Mouse (Mus musculus) MEL (cell line): ENCODE measurements at regions not wholly inside any gene's neighbourhood (a gene's known extent, or its start where the extent isn't known, plus 50 kb on each side); places are given as distances from the start of the nearest gene placed in this dataset.

Experiments used
- DNase-seq: peaks from one replicate; pipeline ENCODE4 v3.0.0; 2011; ENCODE audit warnings: low read depth, low spot score
- H3K27ac ChIP-seq: 2 replicates; pipeline ENCODE4 v1.5.1; 2012; ENCODE audit warnings: low read depth, mild to moderate bottlenecking, control low read depth, low read length, moderate library complexity; ENCODE audit not compliant: control insufficient read depth
- H3K27me3 ChIP-seq, 2 experiments: fragments of 150-350 bp in 1 of 2; sonication (generic) in 1 of 2; 2 replicates each; pipeline ENCODE4 v1.6.1; 2012; ENCODE audit warnings: low read length in 2 of 2, mild to moderate bottlenecking in 2 of 2, improper control_type of control experiment in 1 of 2, moderate library complexity in 1 of 2; ENCODE audit not compliant: insufficient read depth in 2 of 2, control insufficient read depth in 1 of 2
- H3K36me3 ChIP-seq, 2 experiments: 2 replicates each; pipeline ENCODE4 v1.6.1; 2012 to 2014; ENCODE audit warnings: low read length in 2 of 2, improper control_type of control experiment in 1 of 2, inconsistent platforms in 1 of 2, mild to moderate bottlenecking in 1 of 2; ENCODE audit not compliant: insufficient read depth in 2 of 2, control insufficient read depth in 1 of 2
- H3K4me1 ChIP-seq, 2 experiments: fragments of 150-350 bp in 1 of 2; sonication (generic) in 1 of 2; 2 replicates each; pipeline ENCODE4 v1.6.1; 2012; ENCODE audit warnings: low read length in 2 of 2, improper control_type of control experiment in 1 of 2, mild to moderate bottlenecking in 1 of 2; ENCODE audit not compliant: insufficient read depth in 2 of 2, control insufficient read depth in 1 of 2
- H3K4me3 ChIP-seq, 2 experiments: fragments of 150-350 bp in 1 of 2; sonication (generic) in 1 of 2; 2 replicates each; pipeline ENCODE4 v1.5.1; 2012; ENCODE audit warnings: low read depth in 2 of 2, low read length in 2 of 2, mild to moderate bottlenecking in 2 of 2, moderate library complexity in 2 of 2, control low read depth in 1 of 2, improper control_type of control experiment in 1 of 2; ENCODE audit not compliant: control insufficient read depth in 1 of 2, insufficient read depth in 1 of 2
- H3K79me2 ChIP-seq: 2 replicates; pipeline ENCODE4 v1.6.1; 2012; ENCODE audit warnings: mild to moderate bottlenecking, low read length, moderate library complexity; ENCODE audit not compliant: control insufficient read depth, poor library complexity, insufficient read depth
- H3K9ac ChIP-seq: 2 replicates; pipeline ENCODE4 v1.6.1; 2012; ENCODE audit warnings: low read depth, mild to moderate bottlenecking, control low read depth, low read length, moderate library complexity; ENCODE audit not compliant: control insufficient read depth, poor library complexity, severe bottlenecking
- H3K9me3 ChIP-seq: fragments of 150-350 bp; sonication (generic); replicated peaks from 2 replicates; pipeline ENCODE4 v1.6.1; 2012; ENCODE audit warnings: mild to moderate bottlenecking, low read length, improper control_type of control experiment, moderate library complexity; ENCODE audit not compliant: insufficient read depth
- CHD2 ChIP-seq: IDR thresholded peaks from 2 replicates; pipeline ENCODE4 v1.6.1; 2011; ENCODE audit warnings: low read length, improper control_type of control experiment
- CTCF ChIP-seq, 3 experiments: IDR thresholded peaks in 2 of 3; conservative IDR thresholded peaks in 1 of 3; 2 replicates each; pipeline ENCODE4 v1.5.1; 2011 to 2012; ENCODE audit warnings: low read length in 3 of 3, low read depth in 2 of 3, mild to moderate bottlenecking in 2 of 3, improper control_type of control experiment in 1 of 3, inconsistent platforms in 1 of 3, mixed read lengths in 1 of 3, moderate library complexity in 1 of 3; ENCODE audit not compliant: control insufficient read depth in 1 of 3, insufficient read depth in 1 of 3, poor library complexity in 1 of 3, severe bottlenecking in 1 of 3
- ELF1 ChIP-seq: IDR thresholded peaks from 2 replicates; pipeline ENCODE4 v1.6.1; 2014; ENCODE audit warnings: low read depth, mild to moderate bottlenecking, inconsistent platforms, low read length, improper control_type of control experiment, moderate library complexity
- EP300 ChIP-seq, 2 experiments: IDR thresholded peaks; 2 replicates each; pipeline ENCODE4 v1.6.1; 2011; ENCODE audit warnings: improper control_type of control experiment in 2 of 2, low read length in 2 of 2, low read depth in 1 of 2, mild to moderate bottlenecking in 1 of 2
- ETS1 ChIP-seq: IDR thresholded peaks from 2 replicates; pipeline ENCODE4 v1.6.1; 2012; ENCODE audit warnings: low read depth, mild to moderate bottlenecking, inconsistent platforms, low read length, improper control_type of control experiment, moderate library complexity
- GABPA ChIP-seq: IDR thresholded peaks from 2 replicates; pipeline ENCODE4 v1.6.1; 2012; ENCODE audit warnings: low read depth, mild to moderate bottlenecking, inconsistent platforms, low read length, improper control_type of control experiment, moderate library complexity
- GATA1 ChIP-seq: IDR thresholded peaks from 2 replicates; pipeline ENCODE4 v1.6.1; 2011; ENCODE audit warnings: low read depth, low read length, improper control_type of control experiment
- MAX ChIP-seq: IDR thresholded peaks from 2 replicates; pipeline ENCODE4 v1.6.1; 2011; ENCODE audit warnings: low read length, improper control_type of control experiment
- MYB ChIP-seq: IDR thresholded peaks from 2 replicates; pipeline ENCODE4 v1.6.1; 2011; ENCODE audit warnings: mild to moderate bottlenecking, low read depth, low read length, improper control_type of control experiment
- MYC ChIP-seq: IDR thresholded peaks from 2 replicates; pipeline ENCODE4 v1.6.1; 2011; ENCODE audit warnings: low read depth, mild to moderate bottlenecking, low read length, improper control_type of control experiment, moderate library complexity
- POLR2AphosphoS2 ChIP-seq: IDR thresholded peaks from 2 replicates; pipeline ENCODE4 v1.6.1; 2011; ENCODE audit warnings: low read length, improper control_type of control experiment
- POLR2AphosphoS5 ChIP-seq: IDR thresholded peaks from 2 replicates; pipeline ENCODE4 v1.6.1; 2012; ENCODE audit warnings: low read depth, borderline replicate concordance, mild to moderate bottlenecking, inconsistent platforms, low read length, moderate library complexity, mixed read lengths
- RAD21 ChIP-seq: IDR thresholded peaks from 2 replicates; pipeline ENCODE4 v1.6.1; 2011; ENCODE audit warnings: mild to moderate bottlenecking, low read depth, low read length, improper control_type of control experiment
- RCOR1 ChIP-seq: IDR thresholded peaks from 2 replicates; pipeline ENCODE4 v1.6.1; 2012; ENCODE audit warnings: low read depth, mild to moderate bottlenecking, inconsistent platforms, low read length, improper control_type of control experiment
- SMC3 ChIP-seq: IDR thresholded peaks from 2 replicates; pipeline ENCODE4 v1.6.1; 2011; ENCODE audit warnings: low read depth, low read length, improper control_type of control experiment
- TCF12 ChIP-seq: IDR thresholded peaks from 2 replicates; pipeline ENCODE4 v1.6.1; 2014; ENCODE audit warnings: low read depth, mild to moderate bottlenecking, inconsistent platforms, low read length, improper control_type of control experiment, moderate library complexity
- UBTF ChIP-seq: IDR thresholded peaks from 2 replicates; pipeline ENCODE4 v1.6.1; 2012; ENCODE audit warnings: low read depth, mild to moderate bottlenecking, inconsistent platforms, low read length, improper control_type of control experiment, moderate library complexity, borderline replicate concordance; ENCODE audit not compliant: insufficient read depth
- USF1 ChIP-seq: IDR thresholded peaks from 2 replicates; pipeline ENCODE4 v1.6.1; 2014; ENCODE audit warnings: low read depth, mild to moderate bottlenecking, inconsistent platforms, low read length, improper control_type of control experiment, moderate library complexity
- USF2 ChIP-seq, 2 experiments: IDR thresholded peaks; 2 replicates each; pipeline ENCODE4 v1.6.1; 2011 to 2012; ENCODE audit warnings: improper control_type of control experiment in 2 of 2, low read length in 2 of 2, borderline replicate concordance in 1 of 2, inconsistent platforms in 1 of 2, low read depth in 1 of 2, mild to moderate bottlenecking in 1 of 2; ENCODE audit not compliant: insufficient read depth in 1 of 2
- ZNF384 ChIP-seq: IDR thresholded peaks from 2 replicates; pipeline ENCODE4 v1.6.1; 2012; ENCODE audit warnings: low read depth, mild to moderate bottlenecking, inconsistent platforms, low read length, improper control_type of control experiment

- DNase-seq = no peak
- Histone ChIP-seq H3K4me3 (no peak overlapping the region), H3K79me2 (no peaks in the 10 kb centered on the region), H3K9ac (no peak overlapping the region), H3K4me1 (no peaks in the 10 kb centered on the region)
- no peak for TF ChIP-seq USF1
- no peak for TF ChIP-seq GATA1
- TF ChIP-seq, all 39 proteins: peak for 0
- H3K36me3 ChIP-seq = no peaks in the 10 kb centered on the region
- no peaks in the 10 kb centered on the region for H3K9me3 ChIP-seq
- H3K27ac ChIP-seq = no peak overlapping the region
- no peaks in the 10 kb centered on the region for H3K27me3 ChIP-seq
Observed at GRCm38 (mm10) chr8:107814931-107815330, 127.5 kb upstream of the Zfhx3 start.

DNA sequence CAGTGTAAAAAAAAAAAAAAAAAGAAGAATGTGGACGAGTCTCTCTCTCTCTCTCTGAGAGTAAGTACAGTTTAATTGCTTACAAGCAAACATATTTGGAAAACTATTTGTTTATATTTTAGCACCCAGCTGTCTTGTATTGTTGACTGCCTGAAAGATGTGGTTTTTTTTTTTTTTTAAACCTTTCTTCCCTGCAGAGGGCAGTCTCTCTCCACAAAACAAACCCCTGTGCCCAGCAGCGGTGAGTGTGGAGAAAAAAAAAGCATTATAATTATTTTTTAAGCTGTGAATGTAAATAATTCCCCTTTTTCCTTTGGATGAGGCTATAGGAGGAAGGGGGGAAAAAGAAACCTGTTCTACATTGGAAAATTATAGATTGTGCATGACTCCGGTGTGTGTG lies 126.7 kb upstream of the Zfhx3 start:
- no peak overlapping the region for H3K27ac ChIP-seq
- H3K27me3 ChIP-seq = no peaks in the 10 kb centered on the region
- H3K9ac ChIP-seq = no peak overlapping the region
- H3K9me3 ChIP-seq = no peaks in the 10 kb centered on the region
- no peaks in the 10 kb centered on the region for H3K79me2 ChIP-seq
- TF ChIP-seq MYB (no peak), UBTF (no peak), CTCF (IDR thresholded peaks at IDR 0.05 in 2 of 3, conservative IDR thresholded peaks at IDR 0.05 in 1 of 3; ENCODE audit: control insufficient read depth in 1 of 3, insufficient read depth in 1 of 3, low read depth in 2 of 3, low read length in 3 of 3, poor library complexity in 1 of 3, severe bottlenecking in 1 of 3) (peak in 1 of 3 experiments; percentile 5; a peak in 1 of 6 replicates), RAD21 (peak; percentile 6), ZNF384 (peak; percentile 45)
- H3K4me3 ChIP-seq = no peak overlapping the region
- no peaks in the 10 kb centered on the region for H3K4me1 ChIP-seq
- no peak for DNase-seq
- H3K36me3 ChIP-seq = no peaks in the 10 kb centered on the region

DNA sequence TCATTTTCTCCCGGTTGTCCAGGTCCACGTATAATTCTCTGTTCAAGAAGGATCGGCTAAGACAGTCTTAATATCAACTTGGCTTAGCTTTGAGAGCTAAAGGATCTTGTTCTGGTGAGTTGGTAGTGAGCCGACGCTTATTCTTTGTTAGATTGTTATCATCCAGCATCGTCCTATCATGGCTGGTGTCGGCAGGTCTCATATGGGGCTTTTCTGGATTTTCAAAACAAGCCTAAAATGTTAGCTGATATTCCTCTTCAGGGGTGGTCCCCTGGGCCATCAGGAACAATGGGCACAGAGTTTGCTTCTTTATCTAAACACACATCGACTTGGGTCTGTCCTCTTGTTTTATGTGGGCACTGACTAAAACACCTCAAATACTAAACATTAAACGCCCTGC lies 124.6 kb upstream of the Zfhx3 start:
- Histone ChIP-seq H3K9me3 (no peaks in the 10 kb centered on the region), H3K27ac (no peak overlapping the region), H3K4me3 (no peak overlapping the region)
- no peak for TF ChIP-seq ETS1
- no peak for TF ChIP-seq CHD2
- TF ChIP-seq TCF12 = no peak
- no peak for TF ChIP-seq ELF1
- TF ChIP-seq GABPA = no peak
- no peak for TF ChIP-seq MAX
- TF ChIP-seq GATA1 = no peak
- TF ChIP-seq RAD21 = no peak
- TF ChIP-seq SMC3 = no peak
- TF ChIP-seq USF2 (IDR thresholded peaks at IDR 0.05; ENCODE audit: borderline replicate concordance in 1 of 2, insufficient read depth in 1 of 2, low read depth in 1 of 2, low read length in 2 of 2) = no peak
- TF ChIP-seq EP300 (IDR thresholded peaks at IDR 0.05; ENCODE audit: low read depth in 1 of 2, low read length in 2 of 2) = no peak
- no peak for TF ChIP-seq RCOR1
- no peak for TF ChIP-seq POLR2AphosphoS2
- no peak for TF ChIP-seq MYC
- TF ChIP-seq USF1 = no peak
- no peak for TF ChIP-seq POLR2AphosphoS5
- TF ChIP-seq, all 39 proteins: peak for 0
- H3K9ac ChIP-seq = no peak overlapping the region
- H3K36me3 ChIP-seq = no peaks in the 10 kb centered on the region
- no peaks in the 10 kb centered on the region for H3K79me2 ChIP-seq
- H3K4me1 ChIP-seq = no peaks in the 10 kb centered on the region
- no peaks in the 10 kb centered on the region for H3K27me3 ChIP-seq
- no peak for DNase-seq
